Mouse (Mus musculus): ENCODE measurements around the gene Ak9. TPM values are rescaled to one million over a fixed set of nuclear protein-coding genes. Genes with fewer than 3 reads are reported as not detected.

The Ak9 gene
- polyA plus RNA-seq, 1 experiment from 2014 or later = not detected

DNA sequence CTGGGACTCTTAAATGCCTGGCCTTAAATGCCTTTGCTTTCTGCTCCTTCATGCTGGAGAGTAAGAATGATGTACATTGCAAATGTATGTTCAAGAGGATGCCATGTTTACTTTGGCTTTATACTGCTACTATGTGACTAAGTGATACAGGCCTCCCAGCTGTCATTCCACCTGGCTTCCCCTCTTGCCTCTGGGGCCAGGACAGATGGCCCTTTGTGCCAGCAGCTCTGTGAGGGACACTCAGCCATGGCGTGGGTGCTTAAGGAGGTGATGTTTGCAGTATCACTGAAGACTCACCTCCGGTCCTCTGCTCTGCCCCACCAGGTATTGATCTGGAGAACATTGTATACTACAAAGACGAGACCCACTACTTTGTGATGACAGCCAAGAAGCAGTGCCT is 176.2 kb downstream of the Ak9 start:
- H3K36me3 ChIP-seq = peaks cover 16% of the 10 kb centered on the region
- 78% methylated on average over 3 of the region's 3 CpGs for WGBS
- H3K4me2 ChIP-seq (replicated peaks) = no peak overlapping the region
- H3K9ac ChIP-seq = no peak overlapping the region
- peaks cover 18% of the 10 kb centered on the region for H3K4me1 ChIP-seq (replicated peaks)
- no peak overlapping the region for H3K4me3 ChIP-seq (replicated peaks)
- H3K27me3 ChIP-seq (replicated peaks) = no peaks in the 10 kb centered on the region
- no peak overlapping the region for H3K27ac ChIP-seq
- ATAC-seq = no peak
- no peaks in the 10 kb centered on the region for H3K9me3 ChIP-seq

DNA sequence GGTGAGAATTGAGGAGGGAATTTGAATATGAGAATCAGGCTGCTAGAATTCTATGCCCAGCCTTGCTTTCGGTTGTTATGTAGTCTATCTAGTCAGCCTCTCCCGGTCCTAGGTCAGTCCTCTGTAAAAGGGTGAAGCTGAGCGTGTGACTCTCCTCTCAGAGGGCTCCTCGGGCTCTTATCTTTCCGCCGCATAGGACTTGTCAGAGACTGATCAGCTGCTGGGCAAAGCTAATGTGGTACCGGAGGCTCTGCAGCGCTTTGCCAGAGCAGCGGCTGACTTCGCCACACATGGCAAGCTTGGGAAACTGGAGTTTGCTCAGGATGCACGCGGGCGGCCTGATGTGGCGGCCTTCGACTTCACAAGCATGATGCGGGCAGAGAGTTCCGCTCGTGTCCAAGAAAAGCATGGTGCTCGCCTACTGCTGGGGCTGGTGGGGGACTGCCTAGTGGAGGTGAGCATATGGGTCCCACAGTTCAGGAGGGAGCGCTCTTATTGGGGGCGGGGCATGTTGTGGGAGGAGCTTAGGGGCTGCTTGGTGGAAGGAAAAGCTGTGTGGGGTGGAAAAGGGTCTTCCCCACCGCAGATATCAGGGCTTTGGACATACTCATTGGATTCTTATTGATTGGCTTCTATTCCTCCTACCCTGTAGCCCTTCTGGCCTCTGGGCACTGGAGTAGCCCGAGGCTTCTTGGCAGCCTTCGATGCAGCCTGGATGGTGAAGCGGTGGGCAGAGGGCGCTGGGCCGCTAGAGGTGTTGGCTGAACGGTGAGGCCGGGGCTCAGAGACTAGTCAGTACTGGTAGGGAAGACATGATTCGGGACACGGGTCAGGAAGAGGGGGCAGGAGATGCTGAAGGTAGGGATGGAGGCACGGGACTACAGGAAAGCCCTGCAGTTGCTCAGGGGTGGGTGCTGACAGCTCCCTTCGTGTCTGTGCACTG is 177.4 kb downstream of the Ak9 start:
- Histone ChIP-seq H3K36me3 (peaks cover 26% of the 10 kb centered on the region), H3K4me2 (replicated peaks) (no peak overlapping the region), H3K4me1 (replicated peaks) (peaks cover 10% of the 10 kb centered on the region), H3K27me3 (replicated peaks) (no peaks in the 10 kb centered on the region), H3K9ac (no peak overlapping the region), H3K27ac (no peak overlapping the region), H3K9me3 (no peaks in the 10 kb centered on the region), H3K4me3 (replicated peaks) (no peak overlapping the region)
- ATAC-seq = no peak
- WGBS = 71% methylated on average over 33 of the region's 33 CpGs

DNA sequence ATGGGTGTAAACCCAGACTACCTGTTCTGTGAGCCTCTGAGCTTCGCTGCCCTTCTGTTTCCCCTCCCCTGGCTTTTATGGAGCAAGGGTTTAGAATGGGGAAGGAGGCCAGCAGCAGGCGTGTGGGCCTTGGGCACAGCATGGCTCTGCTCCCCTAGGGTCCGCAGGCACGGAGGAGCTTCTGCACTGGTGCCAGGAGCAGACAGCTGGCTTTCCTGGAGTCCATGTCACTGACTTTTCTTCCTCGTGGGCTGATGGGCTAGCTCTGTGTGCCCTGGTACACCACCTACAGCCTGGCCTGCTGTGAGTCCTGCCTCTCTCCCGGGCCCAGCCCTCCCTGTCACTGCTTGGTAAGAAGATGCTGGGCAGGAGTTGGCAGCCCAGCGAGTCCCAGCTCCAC is 178.7 kb downstream of the Ak9 start:
- no peaks in the 10 kb centered on the region for H3K9me3 ChIP-seq
- H3K9ac ChIP-seq = no peak overlapping the region
- 88% methylated on average over 7 of the region's 7 CpGs for WGBS
- no peak overlapping the region for H3K4me2 ChIP-seq (replicated peaks)
- H3K27me3 ChIP-seq (replicated peaks) = no peaks in the 10 kb centered on the region
- peaks cover 11% of the 10 kb centered on the region for H3K4me1 ChIP-seq (replicated peaks)
- ATAC-seq = no peak
- peaks cover 36% of the 10 kb centered on the region for H3K36me3 ChIP-seq
- H3K4me3 ChIP-seq (replicated peaks) = no peak overlapping the region
- H3K27ac ChIP-seq = no peak overlapping the region

Other genes starting within 250 kb of the Ak9 start
- gene Gpr6, start 231.7 kb upstream of the Ak9 start, polyA plus RNA-seq (2015; fragmentation: Nextera tagmentation; extraction: Ambion mirVana) = not detected in 2 replicates
- gene Fig4, start 720 bp upstream of the Ak9 start, polyA plus RNA-seq (2015; fragmentation: Nextera tagmentation; extraction: Ambion mirVana) = 16.9 and 20.2 TPM in 2 replicates
- gene Zbtb24, start 146.4 kb downstream of the Ak9 start, polyA plus RNA-seq (2015; fragmentation: Nextera tagmentation; extraction: Ambion mirVana) = 13.3 and 14.3 TPM in 2 replicates
- 25.0 and 26.6 TPM in 2 replicates for gene Mical1, start 172.3 kb downstream of the Ak9 start, polyA plus RNA-seq (2015; fragmentation: Nextera tagmentation; extraction: Ambion mirVana)
- gene Smpd2, start 186.4 kb downstream of the Ak9 start, polyA plus RNA-seq (2015; fragmentation: Nextera tagmentation; extraction: Ambion mirVana) = 50.2 and 56.2 TPM in 2 replicates
- 0.57 and 0.63 TPM in 2 replicates for gene Ppil6, start 186.5 kb downstream of the Ak9 start, polyA plus RNA-seq (2015; fragmentation: Nextera tagmentation; extraction: Ambion mirVana)
- 166 and 185 TPM in 2 replicates for gene Cd164, start 215.4 kb downstream of the Ak9 start, polyA plus RNA-seq (2015; fragmentation: Nextera tagmentation; extraction: Ambion mirVana)

All from intestine, embryonic 15.5 days (tissue).